Mouse (Mus musculus): ENCODE measurements at regions not wholly inside any gene's neighbourhood (a gene's known extent, or its start where the extent isn't known, plus 50 kb on each side); places are given as distances from the start of the nearest gene placed in this dataset.

DNA sequence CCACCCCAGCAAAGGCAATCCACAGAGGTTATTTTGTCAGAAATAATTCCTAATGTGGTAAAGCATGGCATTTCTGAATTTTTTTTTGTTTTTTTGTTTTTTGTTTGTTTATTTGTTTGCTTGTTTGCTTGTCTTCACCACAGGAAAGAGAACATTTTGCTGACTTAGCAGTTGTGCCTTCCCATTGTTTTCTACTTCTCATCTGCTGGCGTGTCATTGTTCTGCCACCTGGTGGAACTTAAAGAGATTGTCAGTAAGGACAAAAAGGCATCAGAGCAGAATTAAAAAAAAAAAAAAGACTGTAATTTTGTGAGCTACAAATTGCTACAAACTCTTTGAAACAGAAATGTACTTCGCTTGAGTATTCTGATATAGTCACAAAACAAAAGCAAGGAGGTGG, 79.5 kb downstream of the AI429214 start:
- TF ChIP-seq HCFC1 (IDR thresholded peaks at IDR 0.05; ENCODE audit: low read depth, low read length) (no peak), MXI1 (IDR thresholded peaks at IDR 0.05; ENCODE audit: low read depth, low read length) (no peak), NRF1 (IDR thresholded peaks at IDR 0.05; ENCODE audit: low read depth, low read length) (no peak), CTCF (conservative IDR thresholded peaks at IDR 0.05 in 1 of 2, IDR thresholded peaks at IDR 0.05 in 1 of 2; ENCODE audit: low read depth in 2 of 2, low read length in 2 of 2) (0 out of 4 replicates have a peak, but pooled peaks of 1 of the 2 experiments have one; percentile 4), IRF4 (IDR thresholded peaks at IDR 0.05; ENCODE audit: low read depth, low read length) (no peak), POLR2AphosphoS2 (IDR thresholded peaks at IDR 0.05; ENCODE audit: low read depth, low read length) (no peak), ZNF384 (IDR thresholded peaks at IDR 0.05; ENCODE audit: low read depth, low read length) (no peak), POLR2A (IDR thresholded peaks at IDR 0.05; ENCODE audit: low read depth, low read length) (no peak), MAX (IDR thresholded peaks at IDR 0.05; ENCODE audit: low read length) (no peak), ZC3H11A (IDR thresholded peaks at IDR 0.05; ENCODE audit: low read depth, low read length) (no peak)
